Mouse (Mus musculus) heart, adult 2 months (tissue): ENCODE measurements around the gene AC124502.3.

Experiments used
- CTCF ChIP-seq: fragments of 200-600 bp; IDR thresholded peaks from 2 replicates; pipeline ENCODE4 v1.8.1; 2022; ENCODE audit warnings: antibody characterized with exemption, mild to moderate bottlenecking, moderate library complexity
- EP300 ChIP-seq: fragments of 200-500 bp; IDR thresholded peaks from 2 replicates; pipeline ENCODE4 v1.6.1; 2011; ENCODE audit warnings: low read depth, low read length, control low read depth; ENCODE audit not compliant: insufficient read depth
- POLR2A ChIP-seq: fragments of 200-500 bp; IDR thresholded peaks from 2 replicates; pipeline ENCODE4 v1.6.1; 2011; ENCODE audit warnings: mild to moderate bottlenecking, low read depth, low read length, control low read depth; ENCODE audit not compliant: insufficient read depth

GRCm38 (mm10) chr19:5068570-5069234 lies 30.0 kb downstream of the AC124502.3 start:
- TF ChIP-seq CTCF (no peak), POLR2A (no peak), EP300 (no peak)
